Mouse (Mus musculus) stomach, embryonic 16.5 days (tissue): ENCODE measurements around the gene Ccdc83. TPM values are rescaled to one million over a fixed set of nuclear protein-coding genes. Genes with fewer than 3 reads are reported as not detected.
"Not testable (repeated sequence)": the region's sequence is repeated elsewhere in the genome, so short reads cannot be mapped to it uniquely, and the experiment has no call there.

Experiments used
- ATAC-seq: fragments of 200-750 bp; cut with Nextera tagmentation; 2 replicates; pipeline ENCODE4 v1.8.0; 2017; ENCODE audit warnings: moderate number of reproducible peaks, moderate TSS enrichment; ENCODE audit not compliant: insufficient read depth, low FRiP score
- H3K27ac ChIP-seq: fragments of 300-500 bp; sonication (generic); 2 replicates; pipeline ENCODE4 v1.5.1; 2014; ENCODE audit warnings: low read length
- H3K27me3 ChIP-seq: fragments of 300-500 bp; sonication (generic); 2 replicates; pipeline ENCODE4 v1.6.1; 2014; ENCODE audit warnings: low read length, control low read depth, mixed read lengths; ENCODE audit not compliant: control insufficient read depth, insufficient read depth
- H3K36me3 ChIP-seq: fragments of 300-500 bp; sonication (generic); 2 replicates; pipeline ENCODE4 v1.6.1; 2014; ENCODE audit warnings: low read length; ENCODE audit not compliant: control insufficient read depth, insufficient read depth
- H3K4me1 ChIP-seq: fragments of 300-500 bp; sonication (generic); 2 replicates; pipeline ENCODE4 v1.6.1; 2014; ENCODE audit warnings: low read length, control low read depth, mixed read lengths; ENCODE audit not compliant: control insufficient read depth, insufficient read depth
- H3K4me2 ChIP-seq: fragments of 300-500 bp; sonication (generic); 2 replicates; pipeline ENCODE4 v1.6.1; 2014; ENCODE audit warnings: low read depth, low read length, mixed read lengths
- H3K4me3 ChIP-seq: fragments of 300-500 bp; sonication (generic); replicated peaks from 2 replicates; pipeline ENCODE4 v1.5.1; 2014; ENCODE audit warnings: mild to moderate bottlenecking, low read length
- H3K9ac ChIP-seq: fragments of 300-500 bp; sonication (generic); 2 replicates; pipeline ENCODE4 v1.6.1; 2014; ENCODE audit warnings: low read length
- H3K9me3 ChIP-seq: fragments of 300-500 bp; sonication (generic); replicated peaks from 2 replicates; pipeline ENCODE4 v1.6.1; 2016; ENCODE audit warnings: low read length, control low read depth; ENCODE audit not compliant: control insufficient read depth
- WGBS: fragments of 180-500 bp; shearing (Covaris S2); extraction: QIAGEN DNeasy Blood & Tissue Kit; methylation state at CpG from one replicate; pipeline ENCODE4 v1.1.7; 2014; 5-methylcytosine and 5-hydroxymethylcytosine counted together
- polyA plus RNA-seq: library from polyadenylated mRNA; unstranded; fragments of >200 nt; fragmentation: Nextera tagmentation; extraction: Ambion mirVana; gene quantifications from 2 replicates; pipeline ENCODE4 v1.2.1, GENCODE M21; 2015

Ccdc83 gene
- polyA plus RNA-seq, 1 experiment from 2014 or later: not detected

GRCm38 (mm10) chr7:90233921-90234320 lies 31.7 kb downstream of the Ccdc83 start:
- ATAC-seq: no peak
- no peaks in the 10 kb centered on the region for H3K4me1 ChIP-seq
- H3K36me3 ChIP-seq: no peaks in the 10 kb centered on the region
- no peak overlapping the region for H3K4me3 ChIP-seq
- no peak overlapping the region for H3K27ac ChIP-seq
- no peaks in the 10 kb centered on the region for H3K9me3 ChIP-seq
- H3K9ac ChIP-seq: no peak overlapping the region
- H3K27me3 ChIP-seq: no peaks in the 10 kb centered on the region
- WGBS: 64% methylated on average over 4 of the region's 4 CpGs
- no peak overlapping the region for H3K4me2 ChIP-seq

- Histone ChIP-seq H3K9me3 (no peaks in the 10 kb centered on the region), H3K9ac (no peak overlapping the region), H3K4me2 (no peak overlapping the region), H3K4me3 (no peak overlapping the region), H3K4me1 (no peaks in the 10 kb centered on the region), H3K27me3 (no peaks in the 10 kb centered on the region), H3K27ac (no peak overlapping the region), H3K36me3 (no peaks in the 10 kb centered on the region)
- ATAC-seq: no peak
- 65% methylated on average over 9 of the region's 9 CpGs for WGBS
Measured at GRCm38 (mm10) chr7:90231431-90231830, 34.1 kb downstream of the Ccdc83 start.

- not testable (repeated sequence) for H3K27ac ChIP-seq, H3K27me3 ChIP-seq, H3K36me3 ChIP-seq, H3K9ac ChIP-seq, H3K4me3 ChIP-seq, ATAC-seq, H3K9me3 ChIP-seq, H3K4me2 ChIP-seq, H3K4me1 ChIP-seq
Measured at GRCm38 (mm10) chr7:90228884-90229283, 36.7 kb downstream of the Ccdc83 start.

GRCm38 (mm10) chr7:90228075-90228474 lies 37.5 kb downstream of the Ccdc83 start:
- ATAC-seq: no peak
- H3K27ac ChIP-seq: no peak overlapping the region
- H3K4me1 ChIP-seq: no peaks in the 10 kb centered on the region
- no peak overlapping the region for H3K4me2 ChIP-seq
- no peaks in the 10 kb centered on the region for H3K9me3 ChIP-seq
- H3K4me3 ChIP-seq: no peak overlapping the region
- H3K36me3 ChIP-seq: no peaks in the 10 kb centered on the region
- 87% methylated on average over 4 of the region's 4 CpGs for WGBS
- H3K9ac ChIP-seq: no peak overlapping the region
- no peaks in the 10 kb centered on the region for H3K27me3 ChIP-seq

- 67% methylated on average over 2 of the region's 2 CpGs for WGBS
- Histone ChIP-seq H3K4me1 (no peaks in the 10 kb centered on the region), H3K4me3 (no peak overlapping the region), H3K36me3 (no peaks in the 10 kb centered on the region), H3K9me3 (no peaks in the 10 kb centered on the region), H3K27ac (no peak overlapping the region), H3K9ac (no peak overlapping the region), H3K4me2 (no peak overlapping the region), H3K27me3 (no peaks in the 10 kb centered on the region)
- ATAC-seq: no peak
Measured at GRCm38 (mm10) chr7:90221487-90221886, 44.1 kb downstream of the Ccdc83 start.

- Histone ChIP-seq H3K36me3 (no peaks in the 10 kb centered on the region), H3K27me3 (no peaks in the 10 kb centered on the region), H3K4me2 (no peak overlapping the region), H3K4me1 (no peaks in the 10 kb centered on the region), H3K27ac (no peak overlapping the region), H3K9ac (no peak overlapping the region), H3K4me3 (no peak overlapping the region), H3K9me3 (no peaks in the 10 kb centered on the region)
- ATAC-seq: no peak
- 66% methylated on average over 5 of the region's 5 CpGs for WGBS
Measured at GRCm38 (mm10) chr7:90218122-90218521, 47.5 kb downstream of the Ccdc83 start.

- Histone ChIP-seq H3K27ac (no peak overlapping the region), H3K9me3 (no peaks in the 10 kb centered on the region), H3K4me3 (no peak overlapping the region), H3K36me3 (no peaks in the 10 kb centered on the region), H3K4me2 (no peak overlapping the region), H3K4me1 (no peaks in the 10 kb centered on the region), H3K9ac (no peak overlapping the region), H3K27me3 (no peaks in the 10 kb centered on the region)
- 70% methylated on average over 8 of the region's 8 CpGs for whole genome bisulfite sequencing
- ATAC-seq: no peak
Measured at GRCm38 (mm10) chr7:90216511-90216910, 49.1 kb downstream of the Ccdc83 start.

- H3K9me3 ChIP-seq: no peaks in the 10 kb centered on the region
- H3K4me2 ChIP-seq: no peak overlapping the region
- H3K36me3 ChIP-seq: peaks cover 12% of the 10 kb centered on the region
- H3K27ac ChIP-seq: no peak overlapping the region
- H3K4me3 ChIP-seq: no peak overlapping the region
- H3K27me3 ChIP-seq: no peaks in the 10 kb centered on the region
- H3K4me1 ChIP-seq: no peaks in the 10 kb centered on the region
- no peak overlapping the region for H3K9ac ChIP-seq
- ATAC-seq: no peak
Measured at GRCm38 (mm10) chr7:90210947-90211346, 54.6 kb downstream of the Ccdc83 start.

- no peaks in the 10 kb centered on the region for H3K27me3 ChIP-seq
- no peak overlapping the region for H3K4me2 ChIP-seq
- H3K9ac ChIP-seq: no peak overlapping the region
- WGBS: 90% methylated on average over 2 of the region's 2 CpGs
- H3K36me3 ChIP-seq: peaks cover 12% of the 10 kb centered on the region
- no peak overlapping the region for H3K4me3 ChIP-seq
- H3K27ac ChIP-seq: no peak overlapping the region
- no peaks in the 10 kb centered on the region for H3K9me3 ChIP-seq
- ATAC-seq: no peak
- H3K4me1 ChIP-seq: no peaks in the 10 kb centered on the region
Measured at GRCm38 (mm10) chr7:90210116-90210515, 55.5 kb downstream of the Ccdc83 start.

- no peak overlapping the region for H3K27ac ChIP-seq
- H3K4me3 ChIP-seq: no peak overlapping the region
- no peaks in the 10 kb centered on the region for H3K4me1 ChIP-seq
- no peak overlapping the region for H3K4me2 ChIP-seq
- H3K27me3 ChIP-seq: no peaks in the 10 kb centered on the region
- peaks cover 15% of the 10 kb centered on the region for H3K36me3 ChIP-seq
- 88% methylated on average over 2 of the region's 2 CpGs for WGBS
- H3K9me3 ChIP-seq: no peaks in the 10 kb centered on the region
- H3K9ac ChIP-seq: no peak overlapping the region
- no peak for ATAC-seq
Measured at GRCm38 (mm10) chr7:90203914-90204313, 61.7 kb downstream of the Ccdc83 start.
